Mouse (Mus musculus): Measurements from ENCODE around the gene Sptb. TPM values are rescaled to one million over a fixed set of nuclear protein-coding genes. Genes with fewer than 3 reads are reported as not detected.
A peak's percentile ranks its signal among the peaks of the same experiment; 100 is the strongest.

Gene Sptb
- polyA plus RNA-seq, 1 experiment from 2014 or later, result 3.8 TPM

GRCm38 (mm10) chr12:76540701-76541221, 169.6 kb downstream of the Sptb start:
- 82% methylated on average over 10 of the region's 10 CpGs for WGBS
- Histone ChIP-seq H3K4me3 (no peak overlapping the region), H3K36me3 (no peaks in the 10 kb centered on the region), H3K9me3 (replicated peaks) (no peaks in the 10 kb centered on the region), H3K4me1 (peaks cover 3% of the 10 kb centered on the region), H3K27me3 (ENCODE audit: low read depth, poor library complexity, severe bottlenecking) (peaks cover 27% of the 10 kb centered on the region), H3K27ac (replicated peaks) (no peak overlapping the region)
- no peak for DNase-seq (ENCODE audit: low spot score)

GRCm38 (mm10) chr12:76540169-76540568, 170.2 kb downstream of the Sptb start:
- no peaks in the 10 kb centered on the region for H3K36me3 ChIP-seq
- H3K4me3 ChIP-seq, result no peak overlapping the region
- peaks cover 27% of the 10 kb centered on the region for H3K27me3 ChIP-seq (ENCODE audit: low read depth, poor library complexity, severe bottlenecking)
- H3K9me3 ChIP-seq (replicated peaks), result no peaks in the 10 kb centered on the region
- H3K4me1 ChIP-seq, result peaks cover 6% of the 10 kb centered on the region; the same call in 1 of the 2 replicates
- 87% methylated on average over 3 of the region's 3 CpGs for WGBS
- no peak for DNase-seq (ENCODE audit: low spot score)
- H3K27ac ChIP-seq (replicated peaks), result no peak overlapping the region

- WGBS, result 88% methylated on average over 8 of the region's 8 CpGs
- Histone ChIP-seq H3K27me3 (ENCODE audit: low read depth, poor library complexity, severe bottlenecking) (peaks cover 47% of the 10 kb centered on the region), H3K36me3 (no peaks in the 10 kb centered on the region), H3K4me1 (peaks cover 33% of the 10 kb centered on the region), H3K4me3 (no peak overlapping the region), H3K27ac (replicated peaks) (no peak overlapping the region), H3K9me3 (replicated peaks) (no peaks in the 10 kb centered on the region)
- no peak for DNase-seq (ENCODE audit: low spot score)
Observed at GRCm38 (mm10) chr12:76537434-76537833, 172.9 kb downstream of the Sptb start.

- peaks cover 35% of the 10 kb centered on the region for H3K4me1 ChIP-seq
- H3K27ac ChIP-seq (replicated peaks), result no peak overlapping the region
- H3K36me3 ChIP-seq, result no peaks in the 10 kb centered on the region
- 79% methylated on average over 8 of the region's 8 CpGs for WGBS
- peaks cover 55% of the 10 kb centered on the region for H3K27me3 ChIP-seq (ENCODE audit: low read depth, poor library complexity, severe bottlenecking)
- no peaks in the 10 kb centered on the region for H3K9me3 ChIP-seq (replicated peaks)
- DNase-seq (ENCODE audit: low spot score), result no peak
- H3K4me3 ChIP-seq, result no peak overlapping the region
Observed at GRCm38 (mm10) chr12:76536591-76537153, 173.7 kb downstream of the Sptb start.

DNA sequence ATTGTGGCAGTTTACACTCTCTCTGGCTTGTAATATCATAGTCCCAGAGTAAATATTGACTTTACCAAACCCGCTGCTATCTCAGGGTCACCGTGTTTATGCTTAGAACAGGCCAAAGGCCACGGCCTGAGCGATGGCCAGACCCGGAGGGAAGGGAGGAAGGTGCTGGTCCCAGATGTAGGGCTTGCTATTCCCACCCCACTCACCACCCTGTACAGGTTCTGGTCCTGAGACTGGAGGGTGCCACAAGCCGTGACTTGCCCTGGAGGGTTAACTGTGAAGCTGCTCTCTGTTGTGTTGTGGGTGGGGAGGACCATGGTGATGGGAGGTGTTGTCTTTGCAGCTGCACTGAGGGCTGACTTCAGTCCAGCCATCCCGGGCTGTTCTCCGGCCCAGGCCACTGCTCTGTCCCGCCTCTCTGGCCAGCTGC, 174.9 kb downstream of the Sptb start:
- no peak for DNase-seq (ENCODE audit: low spot score)
- Histone ChIP-seq H3K4me3 (no peak overlapping the region), H3K4me1 (peaks cover 38% of the 10 kb centered on the region), H3K27me3 (ENCODE audit: low read depth, poor library complexity, severe bottlenecking) (peaks cover 66% of the 10 kb centered on the region), H3K36me3 (no peaks in the 10 kb centered on the region), H3K9me3 (replicated peaks) (no peaks in the 10 kb centered on the region), H3K27ac (replicated peaks) (no peak overlapping the region)
- 44% methylated on average over 9 of the region's 9 CpGs for WGBS

- peaks cover 38% of the 10 kb centered on the region for H3K4me1 ChIP-seq
- WGBS, result 24% methylated on average over 9 of the region's 9 CpGs
Observed at GRCm38 (mm10) chr12:76534641-76535283, 175.6 kb downstream of the Sptb start.

GRCm38 (mm10) chr12:76534233-76534632, 176.1 kb downstream of the Sptb start:
- DNase-seq (ENCODE audit: low spot score), result no peak
- Histone ChIP-seq H3K9me3 (replicated peaks) (no peaks in the 10 kb centered on the region), H3K36me3 (no peaks in the 10 kb centered on the region), H3K27ac (replicated peaks) (no peak overlapping the region; the same call in 1 of the 2 replicates), H3K27me3 (ENCODE audit: low read depth, poor library complexity, severe bottlenecking) (peaks cover 79% of the 10 kb centered on the region), H3K4me1 (peaks cover 38% of the 10 kb centered on the region), H3K4me3 (peak overlapping the region; percentile 78)
- 2% methylated on average over 11 of the region's 11 CpGs for WGBS

More at GRCm38 (mm10) chr12:76534641-76535283, 175.6 kb downstream of the Sptb start:
- DNase-seq (ENCODE audit: low spot score), result peak; percentile 33
- Histone ChIP-seq H3K9me3 (replicated peaks) (no peaks in the 10 kb centered on the region), H3K27ac (replicated peaks) (no peak overlapping the region), H3K4me3 (0 out of 2 replicates have a peak overlapping the region, but pooled peaks have one; percentile 78), H3K27me3 (ENCODE audit: low read depth, poor library complexity, severe bottlenecking) (peaks cover 74% of the 10 kb centered on the region), H3K36me3 (no peaks in the 10 kb centered on the region)

DNA sequence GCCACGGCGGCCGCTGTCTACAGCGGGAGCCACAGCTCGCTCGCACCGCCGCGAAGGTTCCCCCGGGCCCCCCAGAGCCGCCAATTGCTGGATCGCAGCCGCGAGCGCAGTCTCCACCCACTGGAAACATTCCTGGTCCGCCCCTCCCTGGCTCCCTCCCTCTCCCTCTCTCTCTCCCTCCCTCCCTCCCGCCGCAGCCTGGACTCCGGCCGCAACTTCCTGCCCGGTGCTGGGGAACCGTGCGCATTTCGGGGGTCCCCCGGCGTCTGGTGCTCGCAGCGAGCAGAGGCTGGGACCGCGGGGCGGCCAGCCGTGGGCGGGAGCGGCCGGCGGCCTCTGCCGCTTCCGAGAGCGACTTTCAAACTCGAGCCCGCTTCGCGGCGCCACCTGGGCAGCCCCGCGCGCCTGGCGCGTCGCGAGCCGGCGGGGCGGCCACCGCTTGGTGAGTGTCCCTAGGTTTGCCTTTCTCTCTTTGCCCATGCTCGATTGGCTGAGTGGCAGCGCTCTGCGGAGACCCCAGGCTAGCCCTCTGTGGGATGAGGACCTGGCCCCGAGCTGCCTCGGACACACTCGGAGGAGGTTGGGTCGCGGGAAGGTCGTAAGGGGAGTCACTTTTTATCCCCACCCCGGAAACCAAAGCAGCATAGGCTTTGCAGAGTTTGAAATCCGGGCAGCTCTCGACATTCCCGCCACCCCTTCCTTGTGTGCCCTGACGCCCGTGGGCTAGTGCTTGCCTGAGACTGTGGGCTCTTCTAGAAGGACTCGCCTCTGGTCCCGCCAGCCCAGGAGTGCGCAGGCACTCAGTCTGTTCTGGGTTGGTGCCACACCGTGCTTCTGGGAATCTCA, 176.7 kb downstream of the Sptb start:
- Histone ChIP-seq H3K27me3 (ENCODE audit: low read depth, poor library complexity, severe bottlenecking) (peaks cover 85% of the 10 kb centered on the region), H3K27ac (replicated peaks) (peak overlapping the region; percentile 81), H3K4me1 (peaks cover 38% of the 10 kb centered on the region), H3K9me3 (replicated peaks) (no peaks in the 10 kb centered on the region), H3K36me3 (no peaks in the 10 kb centered on the region), H3K4me3 (peak overlapping the region; percentile 78)
- DNase-seq (ENCODE audit: low spot score), result peak; percentile 80
- under 1% methylated on average over 74 of the region's 74 CpGs for WGBS

- peaks cover 38% of the 10 kb centered on the region for H3K4me1 ChIP-seq
- H3K27me3 ChIP-seq (ENCODE audit: low read depth, poor library complexity, severe bottlenecking), result peaks cover 88% of the 10 kb centered on the region
- peak overlapping the region; percentile 81 for H3K27ac ChIP-seq (replicated peaks)
- no peaks in the 10 kb centered on the region for H3K36me3 ChIP-seq
- DNase-seq (ENCODE audit: low spot score), result no peak
- WGBS, result under 1% methylated on average over 31 of the region's 31 CpGs
- peak overlapping the region; percentile 78 for H3K4me3 ChIP-seq
- H3K9me3 ChIP-seq (replicated peaks), result no peaks in the 10 kb centered on the region
Observed at GRCm38 (mm10) chr12:76532926-76533376, 177.4 kb downstream of the Sptb start.

GRCm38 (mm10) chr12:76531986-76532925, 178.1 kb downstream of the Sptb start:
- Histone ChIP-seq H3K9me3 (replicated peaks) (no peaks in the 10 kb centered on the region), H3K27me3 (ENCODE audit: low read depth, poor library complexity, severe bottlenecking) (peaks cover 88% of the 10 kb centered on the region), H3K4me1 (peaks cover 38% of the 10 kb centered on the region), H3K4me3 (peak overlapping the region; percentile 78), H3K27ac (replicated peaks) (no peak overlapping the region), H3K36me3 (no peaks in the 10 kb centered on the region)
- no peak for DNase-seq (ENCODE audit: low spot score)
- 1% methylated on average over 19 of the region's 19 CpGs for WGBS

DNA sequence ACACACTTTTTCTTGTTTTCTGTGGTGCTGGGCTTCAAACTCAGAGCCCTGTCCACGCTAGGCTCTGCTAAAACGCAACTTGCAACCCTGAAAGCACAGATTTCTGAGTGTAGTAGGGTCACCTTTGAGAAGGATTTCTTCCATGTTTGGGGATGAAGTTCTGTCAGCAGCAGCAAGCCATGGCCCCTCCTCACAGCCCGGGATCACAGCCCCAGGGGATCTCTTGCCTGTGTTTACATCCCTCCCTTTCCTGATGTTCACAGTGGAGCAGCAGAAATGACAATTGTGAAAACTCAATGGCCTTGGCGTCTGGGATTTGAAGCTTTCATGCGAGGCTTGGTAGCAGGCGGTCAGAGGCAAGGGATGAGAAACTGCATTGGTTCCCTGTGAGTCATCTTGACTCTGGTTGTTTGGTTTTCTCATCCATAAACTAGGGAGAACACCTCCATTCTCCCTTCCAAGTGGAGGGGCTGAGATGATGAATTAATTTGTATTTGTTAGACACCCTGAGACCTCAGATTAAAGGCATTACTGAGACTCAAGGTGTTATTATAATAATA, 179.7 kb downstream of the Sptb start, which contains the start of gene Plekhg3:
TSS of gene Plekhg3 (plus strand) at position 312 of the 560 bp plus-strand sequence.
- DNase-seq (ENCODE audit: low spot score), result no peak
- Histone ChIP-seq H3K9me3 (replicated peaks) (no peaks in the 10 kb centered on the region), H3K4me3 (no peak within 1 kb of the TSS), H3K36me3 (no peaks in the 10 kb centered on the region), H3K27me3 (ENCODE audit: low read depth, poor library complexity, severe bottlenecking) (peaks cover 73% of the 10 kb centered on the region), H3K27ac (replicated peaks) (no peak within 1 kb of the TSS), H3K4me1 (peaks cover 36% of the 10 kb centered on the region)
- 27% methylated on average over 6 of the region's 6 CpGs for WGBS
